Mouse (Mus musculus): ENCODE results near the gene Mindy1. TPM values are rescaled to one million over a fixed set of nuclear protein-coding genes. Genes with fewer than 3 reads are reported as not detected.
"Not testable (repeated sequence)": the region's sequence is repeated elsewhere in the genome, so short reads cannot be mapped to it uniquely, and the experiment has no call there.

Mindy1 gene
- polyA plus RNA-seq, 1 experiment = 25.5 TPM

DNA sequence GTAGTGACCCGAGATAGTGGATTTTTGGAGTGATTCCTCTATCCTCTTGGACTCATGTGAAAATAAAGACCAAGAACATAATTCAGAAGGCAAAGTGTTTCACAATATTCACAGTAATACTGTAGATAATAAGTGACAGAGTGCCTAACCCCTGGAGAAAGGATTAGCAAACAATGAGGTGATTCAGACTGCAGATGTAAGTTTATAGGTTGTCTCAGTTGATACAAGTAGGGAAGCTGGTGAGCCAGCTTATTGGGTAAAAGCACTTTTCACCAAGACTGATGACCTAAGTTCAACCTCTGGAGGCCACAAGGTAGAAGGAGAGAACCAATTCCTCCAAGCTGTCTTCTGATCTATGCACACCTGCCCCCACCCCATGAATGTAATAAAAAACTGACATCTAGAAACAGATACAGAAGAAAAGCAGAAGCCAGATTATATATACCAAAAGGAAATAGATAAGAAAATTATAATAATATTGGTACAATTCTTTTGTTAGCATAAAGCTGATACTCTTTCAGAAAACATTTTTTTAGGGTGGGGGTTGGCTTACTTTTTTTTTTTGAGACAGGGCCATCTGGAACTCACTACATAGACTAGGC lies 47.8 kb downstream of the Mindy1 start:
- Histone ChIP-seq H3K4me3 (ENCODE audit: insufficient read depth, low read length) (no peak overlapping the region), H3K4me1 (ENCODE audit: control insufficient read depth, insufficient read depth, low read length) (no peaks in the 10 kb centered on the region), H3K27ac (ENCODE audit: insufficient read depth, low read length) (no peak overlapping the region)
- no peak for TF ChIP-seq POLR2A (IDR thresholded peaks at IDR 0.05; ENCODE audit: low read depth, low read length)
- TF ChIP-seq CTCF (IDR thresholded peaks at IDR 0.05; ENCODE audit: borderline replicate concordance, insufficient read depth, low read length) = no peak

DNA sequence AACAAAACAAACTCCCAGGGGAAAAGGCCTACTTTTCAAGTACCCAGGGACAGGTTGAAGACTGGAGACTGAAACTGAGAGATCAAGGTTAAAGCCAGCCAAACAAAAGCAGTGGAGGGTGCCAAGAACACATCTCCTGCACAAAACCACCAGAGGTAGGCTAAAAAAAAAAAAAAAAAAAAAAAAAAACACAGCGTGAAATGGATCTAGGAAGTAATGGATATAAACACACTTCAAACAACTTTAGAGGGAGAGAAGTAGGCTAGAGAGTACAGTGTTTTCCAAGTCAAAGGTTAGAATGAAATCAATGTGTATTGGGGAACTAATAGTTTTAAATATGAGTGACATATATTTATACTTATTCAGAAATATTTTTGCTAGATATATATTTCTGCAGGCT lies 50.4 kb downstream of the Mindy1 start:
- H3K4me3 ChIP-seq (ENCODE audit: insufficient read depth, low read length) = no peak overlapping the region
- no peaks in the 10 kb centered on the region for H3K4me1 ChIP-seq (ENCODE audit: control insufficient read depth, insufficient read depth, low read length)
- H3K27ac ChIP-seq (ENCODE audit: insufficient read depth, low read length) = no peak overlapping the region
- TF ChIP-seq CTCF (IDR thresholded peaks at IDR 0.05; ENCODE audit: borderline replicate concordance, insufficient read depth, low read length) (no peak), POLR2A (IDR thresholded peaks at IDR 0.05; ENCODE audit: low read depth, low read length) (no peak)

DNA sequence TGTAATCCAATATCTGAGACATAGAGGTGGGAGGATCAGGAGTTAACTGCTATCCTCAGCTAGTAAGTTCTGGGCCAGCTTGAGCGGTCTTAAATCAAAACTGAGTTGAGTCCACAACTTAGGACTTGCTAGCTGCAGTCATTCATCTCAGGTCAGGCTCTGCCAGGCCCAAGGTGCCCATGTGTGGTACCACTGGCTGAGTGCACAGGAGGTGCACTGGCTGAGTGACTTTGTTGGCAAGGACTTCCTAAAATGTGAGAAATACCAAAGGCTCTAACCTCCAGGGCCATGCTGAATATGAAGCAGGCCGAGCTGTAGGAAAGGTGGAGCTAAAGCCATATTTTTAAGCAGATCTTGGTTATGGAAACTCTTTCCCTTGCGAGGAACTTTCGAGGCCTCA lies 56.2 kb downstream of the Mindy1 start:
- no peak overlapping the region for H3K4me3 ChIP-seq (ENCODE audit: insufficient read depth, low read length)
- TF ChIP-seq POLR2A (IDR thresholded peaks at IDR 0.05; ENCODE audit: low read depth, low read length) (no peak), CTCF (IDR thresholded peaks at IDR 0.05; ENCODE audit: borderline replicate concordance, insufficient read depth, low read length) (no peak)
- H3K4me1 ChIP-seq (ENCODE audit: control insufficient read depth, insufficient read depth, low read length) = no peaks in the 10 kb centered on the region
- H3K27ac ChIP-seq (ENCODE audit: insufficient read depth, low read length) = no peak overlapping the region

DNA sequence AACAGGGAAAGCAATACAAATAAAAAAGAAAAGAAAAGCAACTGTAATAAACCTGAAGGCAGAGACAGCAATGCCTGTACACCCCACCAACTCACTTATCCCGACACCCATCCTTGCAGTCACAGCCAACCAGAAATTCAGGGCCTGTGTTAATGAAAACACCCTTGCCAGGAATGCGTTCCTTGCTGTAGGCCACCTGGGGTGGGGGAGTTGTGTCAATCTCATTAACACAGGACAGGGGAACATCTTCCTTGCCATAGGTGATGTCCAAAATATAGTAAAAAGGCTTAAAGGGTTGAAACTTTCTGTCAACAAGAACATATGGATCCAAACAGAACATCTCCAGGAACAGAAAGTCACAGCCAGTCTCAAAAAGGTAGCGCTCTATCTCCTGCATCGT lies 57.1 kb downstream of the Mindy1 start:
- no peak for TF ChIP-seq POLR2A (IDR thresholded peaks at IDR 0.05; ENCODE audit: low read depth, low read length)
- TF ChIP-seq CTCF (IDR thresholded peaks at IDR 0.05; ENCODE audit: borderline replicate concordance, insufficient read depth, low read length) = no peak
- H3K4me1 ChIP-seq (ENCODE audit: control insufficient read depth, insufficient read depth, low read length) = no peaks in the 10 kb centered on the region

DNA sequence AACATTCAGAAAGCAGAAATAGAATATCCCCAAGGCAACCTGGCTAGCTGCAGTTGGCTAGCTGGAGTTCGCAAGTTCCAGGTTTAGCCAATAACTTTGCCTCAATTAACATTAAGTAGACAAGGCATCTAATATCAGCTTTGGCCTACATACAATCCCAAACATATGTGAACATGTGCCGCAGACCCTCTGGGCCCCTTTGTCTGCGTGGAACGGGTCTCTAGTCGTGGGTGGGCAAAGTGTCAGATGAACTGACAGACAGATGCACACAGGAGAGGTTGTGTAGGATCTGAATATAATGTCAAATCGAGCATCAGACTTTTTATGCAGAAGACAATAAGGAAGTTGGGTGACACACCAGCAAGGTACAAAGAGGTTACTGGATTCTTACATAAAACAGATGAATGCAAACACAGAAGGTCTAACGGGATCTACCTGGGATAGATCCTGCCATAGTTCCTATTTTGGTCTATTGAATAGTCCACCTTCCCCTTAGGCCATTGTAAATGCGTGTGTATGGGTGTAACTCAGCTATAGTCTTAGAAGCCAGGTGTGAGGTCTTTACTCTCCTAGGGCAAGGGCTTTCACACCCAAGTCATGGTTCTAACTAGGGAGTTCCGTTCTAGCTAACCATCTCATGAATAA lies 62.3 kb downstream of the Mindy1 start:
- H3K4me3 ChIP-seq (ENCODE audit: insufficient read depth, low read length); H3K4me1 ChIP-seq (ENCODE audit: control insufficient read depth, insufficient read depth, low read length): not testable (repeated sequence)

More for the DNA sequence above, 57.1 kb downstream of the Mindy1 start:
- H3K27ac ChIP-seq (ENCODE audit: insufficient read depth, low read length) = no peak overlapping the region
- H3K4me3 ChIP-seq (ENCODE audit: insufficient read depth, low read length) = no peak overlapping the region

More for the DNA sequence above, 62.3 kb downstream of the Mindy1 start:
- H3K27ac ChIP-seq (ENCODE audit: insufficient read depth, low read length) = not testable (repeated sequence)

Other genes starting within 250 kb of the Mindy1 start
- gene Psmd4, start 238.7 kb upstream of the Mindy1 start, polyA plus RNA-seq (2011; ENCODE audit: insufficient read length, low read depth, missing spikeins) = 234 and 248 TPM in 2 replicates
- 73.5 and 78.1 TPM in 2 replicates for gene Pip5k1a, start 174.4 kb upstream of the Mindy1 start, polyA plus RNA-seq (2011; ENCODE audit: insufficient read length, low read depth, missing spikeins)
- 37.2 and 40.4 TPM in 2 replicates for gene Vps72, start 170.3 kb upstream of the Mindy1 start, polyA plus RNA-seq (2011; ENCODE audit: insufficient read length, low read depth, missing spikeins)
- not detected in 2 replicates for gene Tmod4, start 156.9 kb upstream of the Mindy1 start, polyA plus RNA-seq (2011; ENCODE audit: insufficient read length, low read depth, missing spikeins)
- gene Scnm1, start 147.3 kb upstream of the Mindy1 start, polyA plus RNA-seq (2011; ENCODE audit: insufficient read length, low read depth, missing spikeins) = 43.5 and 51.5 TPM in 2 replicates
- gene Lysmd1, start 147.3 kb upstream of the Mindy1 start, polyA plus RNA-seq (2011; ENCODE audit: insufficient read length, low read depth, missing spikeins) = 5.4 and 5.6 TPM in 2 replicates
- gene Tnfaip8l2, start 139.0 kb upstream of the Mindy1 start, polyA plus RNA-seq (2011; ENCODE audit: insufficient read length, low read depth, missing spikeins) = 0.47 TPM in 1 of 2 replicates, not detected in the other
- 5.9 and 8.6 TPM in 2 replicates for gene Sema6c, start 120.9 kb upstream of the Mindy1 start, polyA plus RNA-seq (2011; ENCODE audit: insufficient read length, low read depth, missing spikeins)
- 16.1 and 22.7 TPM in 2 replicates for gene Gabpb2, start 63.4 kb upstream of the Mindy1 start, polyA plus RNA-seq (2011; ENCODE audit: insufficient read length, low read depth, missing spikeins)
- gene Cdc42se1, start 52.6 kb upstream of the Mindy1 start, polyA plus RNA-seq (2011; ENCODE audit: insufficient read length, low read depth, missing spikeins) = 65.4 and 67.4 TPM in 2 replicates
- gene Mllt11, start 49.2 kb upstream of the Mindy1 start, polyA plus RNA-seq (2011; ENCODE audit: insufficient read length, low read depth, missing spikeins) = 33.0 and 44.0 TPM in 2 replicates
- not detected in 2 replicates for gene Gm128, start 39.7 kb upstream of the Mindy1 start, polyA plus RNA-seq (2011; ENCODE audit: insufficient read length, low read depth, missing spikeins)
- not detected in 2 replicates for gene Bnipl, start 30.2 kb upstream of the Mindy1 start, polyA plus RNA-seq (2011; ENCODE audit: insufficient read length, low read depth, missing spikeins)
- gene Prune1, start 731 bp downstream of the Mindy1 start, polyA plus RNA-seq (2011; ENCODE audit: insufficient read length, low read depth, missing spikeins) = 22.2 and 22.9 TPM in 2 replicates
- gene Anxa9, start 25.8 kb downstream of the Mindy1 start, polyA plus RNA-seq (2011; ENCODE audit: insufficient read length, low read depth, missing spikeins) = 0.79 and 1.2 TPM in 2 replicates
- gene Cers2, start 33.4 kb downstream of the Mindy1 start, polyA plus RNA-seq (2011; ENCODE audit: insufficient read length, low read depth, missing spikeins) = 159 and 178 TPM in 2 replicates
- gene Setdb1, start 75.9 kb downstream of the Mindy1 start, polyA plus RNA-seq (2011; ENCODE audit: insufficient read length, low read depth, missing spikeins) = 28.6 and 34.3 TPM in 2 replicates
- not detected in 2 replicates for gene 4930558C23Rik, start 121.5 kb downstream of the Mindy1 start, polyA plus RNA-seq (2011; ENCODE audit: insufficient read length, low read depth, missing spikeins)
- 56.8 and 72.1 TPM in 2 replicates for gene Arnt, start 153.0 kb downstream of the Mindy1 start, polyA plus RNA-seq (2011; ENCODE audit: insufficient read length, low read depth, missing spikeins)
- 60.5 and 72.7 TPM in 2 replicates for gene Ctsk, start 217.9 kb downstream of the Mindy1 start, polyA plus RNA-seq (2011; ENCODE audit: insufficient read length, low read depth, missing spikeins)
- gene Ctss, start 245.4 kb downstream of the Mindy1 start, polyA plus RNA-seq (2011; ENCODE audit: insufficient read length, low read depth, missing spikeins) = 0.60 and 5.1 TPM in 2 replicates

Data from embryonic fibroblast, embryonic 13.5 days (primary cell).